Mouse (Mus musculus) brown adipose tissue, adult 24 weeks (tissue): ENCODE data around the gene Rtn4rl1. TPM values are rescaled to one million over a fixed set of nuclear protein-coding genes. Genes with fewer than 3 reads are reported as not detected.
A peak's percentile ranks its signal among the peaks of the same experiment; 100 is the strongest.
"Not testable (repeated sequence)": the region's sequence is repeated elsewhere in the genome, so short reads cannot be mapped to it uniquely, and the experiment has no call there.

Source experiments
- H3K27ac ChIP-seq: fragments of 200-500 bp; replicated peaks from 2 replicates; pipeline ENCODE4 v1.5.1; 2012; ENCODE audit warnings: low read depth, mild to moderate bottlenecking, low read length
- H3K4me1 ChIP-seq: fragments of 200-500 bp; 2 replicates; pipeline ENCODE4 v1.6.1; 2012; ENCODE audit warnings: low read length, mixed read lengths; ENCODE audit not compliant: control insufficient read depth, insufficient read depth, insufficient read length
- H3K4me3 ChIP-seq: fragments of 200-500 bp; 2 replicates; pipeline ENCODE4 v1.5.1; 2012; ENCODE audit warnings: low read depth, mild to moderate bottlenecking, low read length, moderate library complexity; ENCODE audit not compliant: insufficient read depth
- polyA plus RNA-seq: library from polyadenylated mRNA; stranded (reverse); fragments of >200 nt; gene quantifications from 2 replicates; pipeline ENCODE4 v1.2.4, GENCODE M21; 2012; ENCODE audit not compliant: missing spikeins, insufficient read depth, insufficient read length

Gene Rtn4rl1
- polyA plus RNA-seq, 1 experiment: 5.3 TPM

DNA sequence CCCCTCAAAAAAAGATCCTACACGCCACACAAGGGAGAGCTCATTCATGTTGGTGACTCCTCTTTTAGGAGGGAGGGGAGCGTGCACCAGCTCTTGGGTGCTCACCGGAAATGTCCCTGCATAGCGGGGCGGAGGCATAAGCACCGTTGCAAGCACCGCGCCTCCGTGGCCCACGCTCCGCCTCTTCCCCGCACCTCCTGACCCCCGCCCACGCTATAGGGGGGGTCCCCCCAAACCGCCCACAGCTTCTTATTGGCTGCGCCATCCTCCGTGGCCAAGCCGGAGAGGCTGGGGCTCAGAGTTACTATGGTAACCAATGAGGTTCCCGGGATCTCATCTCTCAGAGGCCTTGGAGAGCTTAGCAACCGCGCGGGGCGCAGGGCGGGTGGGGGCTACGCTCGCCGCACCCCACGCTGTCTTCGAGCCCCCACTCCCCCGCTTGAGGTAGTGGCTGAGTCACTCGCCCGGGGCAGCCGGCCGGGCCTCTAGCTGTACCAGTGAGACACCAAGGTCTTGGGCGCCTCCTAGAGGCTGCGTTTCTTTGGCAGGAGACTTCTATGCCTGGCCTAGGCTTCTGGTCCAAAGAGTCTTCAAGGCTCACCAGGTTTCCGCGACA lies 23.3 kb upstream of the Rtn4rl1 start:
- Histone ChIP-seq H3K4me1 (peaks cover 4% of the 10 kb centered on the region; the same call in 1 of the 2 replicates), H3K4me3 (peak overlapping the region; percentile 84), H3K27ac (no peak overlapping the region)

DNA sequence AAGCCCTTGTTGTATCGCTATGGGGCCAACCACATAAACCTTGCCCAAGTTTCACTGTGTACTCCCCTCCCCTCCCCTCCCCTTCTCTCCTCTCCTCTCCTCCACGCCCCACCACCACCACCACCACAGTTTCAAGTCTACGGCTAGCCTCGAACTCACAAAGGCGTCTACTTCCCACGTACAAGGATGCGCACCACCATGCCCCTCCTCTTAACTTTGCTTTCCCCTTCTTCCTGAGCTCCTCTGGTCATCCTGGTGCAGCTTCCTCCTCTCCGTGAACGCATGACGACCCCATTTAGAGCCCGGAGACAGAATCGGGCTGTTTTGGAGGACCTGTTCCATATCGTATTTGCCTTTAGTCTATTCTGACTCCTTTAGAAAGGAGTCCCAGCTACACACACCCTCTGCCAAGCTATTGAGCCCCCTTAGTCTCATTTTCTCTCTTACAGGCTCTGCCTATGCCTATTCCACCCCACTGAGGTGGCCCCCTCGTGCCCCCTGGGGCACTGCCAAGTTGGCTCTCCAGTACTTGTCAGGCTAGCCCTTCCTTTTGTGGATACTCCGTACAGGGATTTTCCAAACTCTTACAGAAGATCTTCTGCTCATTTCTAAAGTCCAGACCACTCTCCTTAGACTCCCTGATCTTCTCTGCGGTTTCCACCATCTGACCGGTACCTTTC lies 22.3 kb upstream of the Rtn4rl1 start:
- Histone ChIP-seq H3K4me1 (no peaks in the 10 kb centered on the region; the same call in 1 of the 2 replicates), H3K27ac (no peak overlapping the region), H3K4me3 (no peak overlapping the region)

DNA sequence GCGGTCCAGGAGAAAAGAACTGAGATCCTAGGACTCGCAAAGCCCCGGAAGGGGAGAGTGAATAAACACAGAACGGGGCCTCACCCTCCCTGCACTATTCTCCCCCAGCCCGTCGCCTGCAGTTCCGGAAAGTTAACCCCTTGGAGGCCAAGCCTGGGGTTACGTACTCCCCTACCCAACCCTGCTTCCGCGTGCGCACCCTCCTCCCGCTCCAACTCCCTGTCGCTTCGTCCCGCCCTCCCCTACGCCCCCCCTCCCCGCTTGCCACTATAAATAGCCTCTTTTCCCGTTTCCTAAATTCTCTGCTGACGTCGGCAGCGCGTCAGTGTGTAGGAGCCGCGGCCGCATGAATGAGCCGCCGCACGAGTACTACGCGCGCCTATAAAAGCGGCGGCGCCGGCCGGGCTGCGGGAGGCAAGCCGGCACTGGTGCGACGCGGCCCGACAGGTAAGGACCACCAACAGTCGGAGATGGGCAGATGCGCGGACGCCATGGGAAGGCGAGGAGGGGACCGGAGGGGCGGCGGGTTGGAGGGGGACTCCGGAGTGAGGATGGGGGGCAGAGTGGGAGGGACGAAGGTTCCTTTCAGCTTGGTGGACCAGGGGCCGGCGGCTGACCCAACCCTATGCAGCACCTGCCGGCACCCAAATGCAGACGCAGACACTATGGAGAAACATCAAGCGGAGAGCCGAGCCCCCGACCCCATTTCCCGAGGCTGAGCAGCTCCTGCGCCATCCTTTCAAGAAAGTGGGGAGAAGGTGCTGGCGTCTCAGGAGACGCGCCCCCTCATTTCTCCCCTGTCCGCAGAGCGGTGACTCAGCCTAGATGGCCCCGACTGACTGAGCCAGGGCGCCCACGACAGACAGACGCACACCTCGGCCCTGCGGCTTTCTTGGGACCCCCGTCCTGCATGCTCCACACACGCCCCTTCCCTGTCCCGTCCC lies 21.2 kb upstream of the Rtn4rl1 start:
- H3K27ac ChIP-seq: no peak overlapping the region
- no peaks in the 10 kb centered on the region; the same call in 1 of the 2 replicates for H3K4me1 ChIP-seq
- peak overlapping the region; percentile 60 for H3K4me3 ChIP-seq

DNA sequence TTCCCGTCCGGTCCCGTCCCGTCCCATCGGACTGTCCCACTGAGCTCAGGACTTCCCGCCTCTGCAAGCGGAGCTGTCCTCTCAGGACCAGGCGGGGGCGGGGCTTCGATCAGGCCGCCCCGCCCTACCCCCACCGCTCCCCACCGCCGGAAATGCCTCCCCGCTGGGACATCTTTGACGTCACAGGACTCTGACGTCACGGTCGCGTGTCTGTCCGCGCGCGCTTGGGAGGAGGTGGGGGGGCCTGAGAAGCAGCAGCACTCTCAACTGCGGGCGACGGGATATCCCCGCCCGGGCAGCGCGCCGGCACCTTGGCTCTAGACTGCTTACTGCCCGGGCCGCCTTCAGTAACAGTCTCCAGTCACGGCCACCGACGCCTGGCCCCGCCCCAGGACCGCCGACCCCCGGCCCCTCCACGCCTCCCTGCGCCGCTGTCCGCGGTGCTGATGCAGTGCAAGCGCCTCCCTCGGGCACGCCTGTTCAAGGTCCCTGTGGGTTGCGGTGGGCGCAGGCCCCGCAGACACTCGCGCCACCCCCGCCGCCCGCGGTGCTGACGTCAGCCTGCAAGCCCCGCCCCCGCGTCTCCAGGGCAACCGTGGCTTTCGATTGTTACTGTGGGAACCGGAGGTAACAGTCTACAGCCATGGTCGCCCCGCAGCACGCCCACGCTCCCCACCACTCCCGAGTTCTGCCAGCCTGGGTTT lies 20.3 kb upstream of the Rtn4rl1 start:
- no peak overlapping the region for H3K27ac ChIP-seq
- no peaks in the 10 kb centered on the region; the same call in 1 of the 2 replicates for H3K4me1 ChIP-seq

DNA sequence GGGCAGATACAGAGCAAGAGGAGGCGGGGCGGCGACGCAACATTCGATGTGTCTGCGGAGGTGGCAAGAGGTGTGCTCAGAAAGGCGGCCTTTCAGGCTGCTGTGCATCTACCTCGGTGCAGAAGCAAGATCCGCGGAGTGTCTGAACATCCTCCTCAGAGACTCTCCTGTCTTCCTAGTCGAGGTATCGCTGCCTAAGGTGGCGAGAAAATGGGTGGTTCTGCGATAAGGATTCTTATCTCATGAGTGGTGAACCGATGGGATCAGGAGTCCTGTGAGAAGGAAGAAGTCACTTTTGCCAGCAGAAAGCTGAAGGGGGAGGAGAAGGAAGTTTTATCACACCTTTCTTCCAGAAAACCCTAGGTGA lies 19.8 kb upstream of the Rtn4rl1 start:
- H3K4me1 ChIP-seq: no peaks in the 10 kb centered on the region; the same call in 1 of the 2 replicates
- no peak overlapping the region for H3K27ac ChIP-seq
- peak overlapping the region; percentile 72 for H3K4me3 ChIP-seq

More for the DNA sequence above, 20.3 kb upstream of the Rtn4rl1 start:
- H3K4me3 ChIP-seq: peak overlapping the region; percentile 72

DNA sequence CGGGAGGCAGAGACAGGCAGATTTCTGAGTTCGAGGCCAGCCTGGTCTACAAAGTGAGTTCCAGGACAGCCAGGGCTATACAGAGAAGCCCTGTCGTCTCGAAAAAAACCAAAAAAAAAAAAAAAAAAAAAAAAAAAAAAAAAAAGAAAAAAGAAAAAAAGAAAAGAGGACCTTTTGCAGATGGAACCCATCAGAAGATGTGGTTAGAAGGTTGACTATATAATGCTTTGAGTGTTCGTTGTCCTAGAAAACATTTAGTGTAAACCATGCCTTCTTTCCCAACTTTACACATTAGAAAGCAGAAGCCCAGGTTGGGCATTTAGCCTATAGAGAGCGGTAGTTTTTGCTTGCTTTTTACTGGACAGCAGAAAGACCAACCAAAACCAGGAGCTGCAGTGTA lies 19.0 kb upstream of the Rtn4rl1 start:
- H3K4me1 ChIP-seq, H3K4me3 ChIP-seq, H3K27ac ChIP-seq: not testable (repeated sequence)

DNA sequence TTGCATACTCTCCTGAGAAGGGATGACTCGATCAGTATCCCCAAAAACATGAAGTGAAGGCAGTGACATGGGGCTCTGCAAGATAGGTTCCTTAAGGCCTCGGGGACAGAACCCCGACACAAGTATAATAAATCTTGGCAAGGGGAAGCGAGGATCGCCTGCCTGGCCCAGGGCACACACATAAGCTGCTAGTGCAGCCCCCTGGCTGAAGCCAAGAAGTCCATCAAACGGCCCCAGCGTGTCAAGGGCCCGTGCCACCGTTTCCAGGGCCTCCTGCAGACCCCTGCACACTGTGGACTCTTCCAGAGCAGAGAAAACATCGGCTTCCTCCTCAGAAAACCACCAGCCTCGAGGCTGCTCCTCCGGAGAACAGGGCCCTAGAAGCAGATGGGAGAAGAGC lies 15.6 kb upstream of the Rtn4rl1 start:
- Histone ChIP-seq H3K27ac (no peak overlapping the region), H3K4me1 (no peaks in the 10 kb centered on the region), H3K4me3 (peak overlapping the region; percentile 87)

DNA sequence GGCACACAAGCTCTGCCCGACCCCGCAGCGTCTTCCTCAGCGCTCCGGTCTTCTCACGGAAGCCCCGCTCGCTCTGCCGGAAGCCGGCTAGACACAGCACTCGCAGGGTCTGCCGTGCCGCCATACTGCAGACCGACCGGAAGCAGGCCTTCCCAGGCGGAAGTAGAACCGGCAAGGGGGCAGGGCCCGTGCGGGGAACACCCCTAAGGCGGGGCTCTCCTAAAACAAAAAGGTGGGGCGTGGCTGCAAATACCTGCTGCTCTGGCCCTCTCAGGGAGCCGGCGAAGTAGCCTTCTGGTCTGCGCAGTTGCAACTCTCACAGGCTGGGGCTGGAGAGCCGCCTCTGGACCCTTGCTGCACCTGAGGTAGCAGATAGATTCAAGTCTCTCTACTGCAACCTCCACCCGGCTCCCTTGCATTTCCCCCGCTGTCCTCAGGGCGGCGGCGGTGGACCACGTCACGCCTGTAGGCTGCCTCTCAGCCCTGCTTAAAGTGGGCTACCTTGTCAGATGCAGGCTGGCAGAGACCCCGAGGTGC lies 14.8 kb upstream of the Rtn4rl1 start, which contains the start of gene Ovca2:
TSS of gene Ovca2 (minus strand) at position 164 of the 537 bp plus-strand sequence.
- H3K4me1 ChIP-seq: no peaks in the 10 kb centered on the region
- H3K27ac ChIP-seq: peak within 1 kb of the TSS; percentile 70
- H3K4me3 ChIP-seq: peak within 1 kb of the TSS; percentile 87

DNA sequence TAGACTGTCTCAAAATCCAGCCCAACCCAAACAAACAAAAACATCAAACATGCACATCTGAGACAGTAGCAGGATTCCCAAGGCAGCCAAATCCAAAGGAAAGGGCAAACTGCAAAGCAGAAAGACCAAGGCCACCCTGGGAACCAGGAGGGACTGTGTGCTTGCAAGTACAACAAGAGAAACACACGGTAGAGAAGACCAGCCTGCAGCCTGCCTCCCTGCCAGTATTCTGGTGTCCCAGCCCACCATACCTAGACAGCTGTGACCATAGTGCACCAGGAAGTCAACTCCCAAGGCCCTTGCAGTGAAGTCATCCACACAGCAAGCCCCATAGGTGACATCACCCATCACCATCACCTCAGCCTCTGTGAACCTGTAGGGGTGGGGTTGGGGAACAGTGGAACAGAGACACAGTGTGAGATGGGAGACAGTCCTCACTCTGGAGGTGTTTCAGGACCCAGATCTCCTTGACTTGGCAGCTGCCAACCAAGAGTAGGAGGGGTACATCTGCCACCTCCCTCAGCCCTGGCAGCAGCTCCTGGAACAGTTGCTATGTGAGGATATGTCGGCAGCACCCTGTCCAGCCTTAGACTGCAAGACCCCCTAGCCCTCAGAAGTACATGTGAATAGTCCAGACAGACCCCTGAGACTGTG lies 9.5 kb upstream of the Rtn4rl1 start:
- H3K4me3 ChIP-seq: no peak overlapping the region
- H3K4me1 ChIP-seq: no peaks in the 10 kb centered on the region

DNA sequence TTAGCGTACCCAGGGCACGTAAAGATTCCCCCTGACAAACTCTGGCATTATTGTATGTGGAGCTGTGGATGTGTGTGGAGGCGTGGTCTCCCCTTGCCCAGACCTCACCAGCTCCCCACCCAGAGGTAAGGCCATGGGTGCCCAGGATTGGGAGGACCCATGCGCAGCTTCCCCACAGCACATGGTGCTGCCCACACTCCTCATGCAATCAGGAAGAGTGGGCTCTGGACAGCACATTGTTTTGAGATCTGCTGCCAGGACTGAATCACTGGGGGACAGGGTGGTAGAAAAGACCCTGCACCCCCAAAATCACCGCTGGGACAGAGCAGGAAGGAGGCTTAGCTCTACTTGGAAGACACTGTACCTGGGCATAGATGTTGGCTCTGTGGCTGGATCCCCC lies 9.0 kb upstream of the Rtn4rl1 start:
- no peak overlapping the region for H3K4me3 ChIP-seq
- no peak overlapping the region for H3K27ac ChIP-seq
- H3K4me1 ChIP-seq: peaks cover 2% of the 10 kb centered on the region; the same call in 1 of the 2 replicates

More for the DNA sequence above, 9.5 kb upstream of the Rtn4rl1 start:
- no peak overlapping the region for H3K27ac ChIP-seq

DNA sequence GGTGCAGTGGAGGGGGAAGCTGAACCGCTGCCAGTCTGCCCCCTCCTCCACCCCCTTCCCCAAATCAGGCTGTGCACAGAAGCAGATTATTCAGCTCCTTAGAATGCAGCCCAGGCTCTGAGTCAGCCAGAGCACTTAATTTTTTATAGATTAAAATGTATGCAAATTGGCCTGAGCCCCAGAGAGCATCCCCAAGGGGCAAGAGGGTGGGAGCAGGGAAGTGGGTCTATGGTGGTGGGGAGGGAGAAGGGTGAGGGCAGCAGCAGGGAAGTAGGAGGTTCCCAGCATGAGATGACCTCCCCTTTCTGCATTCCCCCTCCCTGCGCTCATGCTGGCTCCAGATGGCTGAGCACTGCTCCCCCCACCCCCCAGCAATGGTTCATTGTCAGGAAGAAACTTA lies 8.6 kb upstream of the Rtn4rl1 start:
- peaks cover 2% of the 10 kb centered on the region; the same call in 1 of the 2 replicates for H3K4me1 ChIP-seq
- H3K4me3 ChIP-seq: no peak overlapping the region
- no peak overlapping the region for H3K27ac ChIP-seq

DNA sequence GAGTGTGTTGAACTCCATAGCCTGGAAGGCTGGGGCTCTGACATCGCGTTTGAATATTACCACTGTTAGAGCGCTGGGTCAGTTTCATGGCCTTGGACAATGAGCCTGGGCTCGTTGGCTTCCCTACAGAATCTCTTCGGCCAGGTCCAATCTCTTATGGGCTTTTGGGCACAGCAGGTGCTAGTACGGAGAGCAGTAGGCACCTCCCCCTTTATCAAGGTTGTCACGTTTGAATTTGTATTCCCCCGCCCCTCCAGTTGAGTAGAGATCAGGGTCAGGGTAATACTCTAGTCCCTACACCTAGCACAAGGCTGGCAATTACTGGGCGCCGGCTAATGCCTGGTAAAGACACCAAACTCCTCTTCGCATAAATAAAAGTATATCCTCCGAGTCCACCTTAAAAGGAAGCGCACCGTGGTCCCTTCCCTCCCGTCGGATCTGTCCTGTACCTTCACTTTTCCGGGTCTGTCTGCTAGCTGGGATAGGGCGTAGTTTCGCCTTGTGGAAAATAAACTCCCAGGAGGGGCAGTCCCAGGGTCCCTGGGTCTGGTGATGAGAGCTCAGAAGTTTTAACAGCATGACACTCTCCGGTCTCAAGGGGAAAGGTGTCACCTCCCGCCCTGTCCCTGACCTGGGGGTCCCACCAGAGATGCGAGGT lies 3.7 kb upstream of the Rtn4rl1 start:
- H3K27ac ChIP-seq: peak overlapping the region; percentile 24; the same call in 1 of the 2 replicates
- peaks cover 2% of the 10 kb centered on the region; the same call in 1 of the 2 replicates for H3K4me1 ChIP-seq
- H3K4me3 ChIP-seq: peak overlapping the region; percentile 79

DNA sequence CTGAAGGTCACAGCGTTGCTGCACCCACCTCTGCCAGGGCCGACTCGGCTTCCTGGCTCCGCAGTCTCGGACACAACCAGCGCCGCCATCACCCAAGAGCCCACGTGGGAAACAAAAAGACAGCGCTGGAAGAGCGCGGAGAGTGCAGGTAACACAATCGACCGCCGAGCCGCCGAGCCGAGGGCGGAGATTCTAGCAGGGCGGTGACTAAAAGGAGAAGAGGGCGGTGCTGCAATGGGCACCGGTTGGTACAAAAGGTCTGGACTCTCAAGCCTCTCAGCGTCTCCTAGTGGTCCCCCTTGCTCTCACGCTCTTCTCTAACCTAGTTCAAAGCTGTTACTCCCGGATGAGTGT lies 3.2 kb upstream of the Rtn4rl1 start:
- H3K4me3 ChIP-seq: peak overlapping the region; percentile 79
- H3K27ac ChIP-seq: peak overlapping the region; percentile 24; the same call in 1 of the 2 replicates
- peaks cover 2% of the 10 kb centered on the region; the same call in 1 of the 2 replicates for H3K4me1 ChIP-seq
